Mouse (Mus musculus) spleen, adult 2 months (tissue): ENCODE data around the gene Mettl8. TPM values are rescaled to one million over a fixed set of nuclear protein-coding genes. Genes with fewer than 3 reads are reported as not detected.

ENCODE experiments used
- DNase-seq, 2 experiments: peaks; one replicate each; pipeline versions ENCODE4 v3.0.0 to v3.0.0-alpha.2; 2012 to 2021; ENCODE audit warnings: low spot score in 2 of 2, low read depth in 1 of 2
- H3K27ac ChIP-seq: fragments of 200-500 bp; 2 replicates; pipeline ENCODE4 v1.5.1; 2012; ENCODE audit warnings: low read length, inconsistent platforms; ENCODE audit not compliant: insufficient read depth
- H3K27me3 ChIP-seq: fragments of 200-500 bp; 2 replicates; pipeline ENCODE4 v1.6.1; 2012; ENCODE audit warnings: mild to moderate bottlenecking, moderate library complexity, low read length, inconsistent platforms; ENCODE audit not compliant: control insufficient read depth, insufficient read depth
- H3K36me3 ChIP-seq: fragments of 200-500 bp; 2 replicates; pipeline ENCODE4 v1.6.1; 2012; ENCODE audit warnings: mild to moderate bottlenecking, low read length, inconsistent platforms; ENCODE audit not compliant: control insufficient read depth, insufficient read depth
- H3K4me1 ChIP-seq: fragments of 200-500 bp; 2 replicates; pipeline ENCODE4 v1.6.1; 2011; ENCODE audit warnings: inconsistent platforms; ENCODE audit not compliant: control insufficient read depth, insufficient read depth, insufficient read length
- H3K4me3 ChIP-seq: fragments of 200-500 bp; 2 replicates; pipeline ENCODE4 v1.5.1; 2011; ENCODE audit warnings: mild to moderate bottlenecking, inconsistent platforms; ENCODE audit not compliant: insufficient read depth, insufficient read length; ENCODE audit errors: extremely low read depth
- CTCF ChIP-seq: fragments of 200-500 bp; IDR thresholded peaks from 2 replicates; pipeline ENCODE4 v1.5.1; 2011; ENCODE audit warnings: mild to moderate bottlenecking, inconsistent platforms; ENCODE audit not compliant: insufficient read depth, insufficient read length, insufficient replicate concordance; ENCODE audit errors: extremely low read depth
- POLR2A ChIP-seq: fragments of 200-500 bp; IDR thresholded peaks from 2 replicates; pipeline ENCODE4 v1.6.1; 2011; ENCODE audit warnings: low read depth, low read length, inconsistent platforms
- WGBS: fragments of 180-500 bp; shearing (Covaris S2); methylation state at CpG from one replicate; pipeline ENCODE4 v1.1.7; 2018; 5-methylcytosine and 5-hydroxymethylcytosine counted together
- polyA plus RNA-seq: library from polyadenylated mRNA; depleted of rRNA; stranded (reverse); fragments of >200 nt; gene quantifications from 2 replicates; pipeline ENCODE4 v1.2.3, GENCODE M21; 2012

Gene Mettl8
- polyA plus RNA-seq, 1 experiment, result 3.5 TPM

GRCm38 (mm10) chr2:71056115-71056835 is 892 bp upstream of the Mettl8 start:
- peaks cover 7% of the 10 kb centered on the region for H3K36me3 ChIP-seq
- H3K4me3 ChIP-seq, result peak overlapping the region; percentile 79
- no peak for DNase-seq
- TF ChIP-seq POLR2A (no peak), CTCF (no peak)
- 11% methylated on average over 21 of the region's 21 CpGs for WGBS
- H3K4me1 ChIP-seq, result peaks cover 2% of the 10 kb centered on the region
- no peaks in the 10 kb centered on the region for H3K27me3 ChIP-seq
- H3K27ac ChIP-seq, result peak overlapping the region; percentile 96

- 15% methylated on average over 9 of the region's 9 CpGs for WGBS
- peak overlapping the region; percentile 95 for H3K4me3 ChIP-seq
- TF ChIP-seq CTCF (no peak), POLR2A (no peak)
Measured at GRCm38 (mm10) chr2:71054716-71055115, 667 bp downstream of the Mettl8 start.

GRCm38 (mm10) chr2:71050511-71050910 is 4.9 kb downstream of the Mettl8 start:
- no peak for DNase-seq
- TF ChIP-seq POLR2A, result no peak
- TF ChIP-seq CTCF, result no peak
- H3K36me3 ChIP-seq, result no peaks in the 10 kb centered on the region
- no peak overlapping the region for H3K27ac ChIP-seq
- H3K4me3 ChIP-seq, result no peak overlapping the region
- WGBS, result 93% methylated on average over 7 of the region's 7 CpGs
- H3K4me1 ChIP-seq, result peaks cover 2% of the 10 kb centered on the region
- no peaks in the 10 kb centered on the region for H3K27me3 ChIP-seq

More at GRCm38 (mm10) chr2:71054716-71055115, 667 bp downstream of the Mettl8 start:
- peaks cover 2% of the 10 kb centered on the region for H3K4me1 ChIP-seq
- peaks cover 3% of the 10 kb centered on the region; the same call in 1 of the 2 replicates for H3K36me3 ChIP-seq
- DNase-seq, result no peak
- H3K27ac ChIP-seq, result no peak overlapping the region
- no peaks in the 10 kb centered on the region for H3K27me3 ChIP-seq

- H3K27me3 ChIP-seq, result no peaks in the 10 kb centered on the region
- H3K4me1 ChIP-seq, result no peaks in the 10 kb centered on the region; the same call in 1 of the 2 replicates
- no peaks in the 10 kb centered on the region for H3K36me3 ChIP-seq
- DNase-seq, result no peak
- H3K4me3 ChIP-seq, result no peak overlapping the region
- no peak for TF ChIP-seq CTCF
- no peak for TF ChIP-seq POLR2A
- no peak overlapping the region for H3K27ac ChIP-seq
- 75% methylated on average over 12 of the region's 12 CpGs for WGBS
Measured at GRCm38 (mm10) chr2:71048896-71049295, 6.5 kb downstream of the Mettl8 start.

GRCm38 (mm10) chr2:71046751-71047320 is 8.5 kb downstream of the Mettl8 start:
- no peak for TF ChIP-seq POLR2A
- no peak for TF ChIP-seq CTCF
- no peaks in the 10 kb centered on the region for H3K27me3 ChIP-seq
- H3K4me1 ChIP-seq, result peaks cover 2% of the 10 kb centered on the region; the same call in 1 of the 2 replicates
- no peak overlapping the region for H3K27ac ChIP-seq
- 37% methylated on average over 6 of the region's 6 CpGs for WGBS
- no peak for DNase-seq
- H3K4me3 ChIP-seq, result no peak overlapping the region
- H3K36me3 ChIP-seq, result no peaks in the 10 kb centered on the region

- Histone ChIP-seq H3K27ac (no peak overlapping the region), H3K4me3 (no peak overlapping the region), H3K4me1 (peaks cover 2% of the 10 kb centered on the region; the same call in 1 of the 2 replicates), H3K36me3 (no peaks in the 10 kb centered on the region), H3K27me3 (no peaks in the 10 kb centered on the region)
- no peak for DNase-seq
- no peak for TF ChIP-seq POLR2A
- no peak for TF ChIP-seq CTCF
- 76% methylated on average over 6 of the region's 6 CpGs for WGBS
Measured at GRCm38 (mm10) chr2:71046151-71046550, 9.2 kb downstream of the Mettl8 start.
